Mouse (Mus musculus) intestine, postnatal 0 days (tissue): ENCODE data around the gene Mthfsd. TPM values are rescaled to one million over a fixed set of nuclear protein-coding genes. Genes with fewer than 3 reads are reported as not detected.
A peak's percentile ranks its signal among the peaks of the same experiment; 100 is the strongest.

Experiments
- ATAC-seq: fragments of 200-750 bp; cut with Nextera tagmentation; 2 replicates; pipeline ENCODE4 v1.8.0; 2017; ENCODE audit warnings: mild to moderate bottlenecking, moderate TSS enrichment, moderate library complexity
- H3K27ac ChIP-seq: fragments of 300-500 bp; sonication (generic); 2 replicates; pipeline ENCODE4 v1.5.1; 2014; ENCODE audit warnings: mild to moderate bottlenecking, low read depth, low read length, moderate library complexity
- H3K27me3 ChIP-seq: fragments of 300-500 bp; sonication (generic); replicated peaks from 2 replicates; pipeline ENCODE4 v1.6.1; 2014; ENCODE audit warnings: low read length, mixed read lengths; ENCODE audit not compliant: control insufficient read depth, insufficient read depth
- H3K36me3 ChIP-seq: fragments of 300-500 bp; sonication (generic); 2 replicates; pipeline ENCODE4 v1.6.1; 2014; ENCODE audit warnings: mild to moderate bottlenecking, moderate library complexity; ENCODE audit not compliant: control insufficient read depth, insufficient read depth
- H3K4me1 ChIP-seq: fragments of 300-500 bp; sonication (generic); replicated peaks from 2 replicates; pipeline ENCODE4 v1.6.1; 2014; ENCODE audit warnings: antibody characterized with exemption, low read length, mixed read lengths; ENCODE audit not compliant: control insufficient read depth, insufficient read depth
- H3K4me2 ChIP-seq: fragments of 300-500 bp; sonication (generic); replicated peaks from 2 replicates; pipeline ENCODE4 v1.6.1; 2014; ENCODE audit warnings: low read depth, mild to moderate bottlenecking, moderate library complexity
- H3K4me3 ChIP-seq: fragments of 300-500 bp; sonication (generic); 2 replicates; pipeline ENCODE4 v1.5.1; 2014; ENCODE audit warnings: low read depth, low read length
- H3K9ac ChIP-seq: fragments of 300-500 bp; sonication (generic); 2 replicates; pipeline ENCODE4 v1.6.1; 2014; ENCODE audit warnings: mild to moderate bottlenecking, low read depth, low read length
- H3K9me3 ChIP-seq: fragments of 300-500 bp; sonication (generic); 2 replicates; pipeline ENCODE4 v1.6.1; 2016; ENCODE audit warnings: mixed run types; ENCODE audit not compliant: control insufficient read depth
- CTCF ChIP-seq: sonication (generic); IDR thresholded peaks from 2 replicates; pipeline ENCODE4 v1.5.1; 2016; ENCODE audit warnings: low read depth, mild to moderate bottlenecking, control low read depth, antibody characterized with exemption, moderate library complexity
- WGBS: fragments of 180-500 bp; shearing (Covaris S2); extraction: QIAGEN DNeasy Blood & Tissue Kit; methylation state at CpG from one replicate; pipeline ENCODE4 v1.1.7; 2014; 5-methylcytosine and 5-hydroxymethylcytosine counted together
- polyA plus RNA-seq: library from polyadenylated mRNA; unstranded; fragments of >200 nt; fragmentation: Nextera tagmentation; extraction: Ambion mirVana; gene quantifications from 2 replicates; pipeline ENCODE4 v1.2.1, GENCODE M21; 2015

Gene Mthfsd
- polyA plus RNA-seq, 1 experiment from 2014 or later = 24.9 TPM

DNA sequence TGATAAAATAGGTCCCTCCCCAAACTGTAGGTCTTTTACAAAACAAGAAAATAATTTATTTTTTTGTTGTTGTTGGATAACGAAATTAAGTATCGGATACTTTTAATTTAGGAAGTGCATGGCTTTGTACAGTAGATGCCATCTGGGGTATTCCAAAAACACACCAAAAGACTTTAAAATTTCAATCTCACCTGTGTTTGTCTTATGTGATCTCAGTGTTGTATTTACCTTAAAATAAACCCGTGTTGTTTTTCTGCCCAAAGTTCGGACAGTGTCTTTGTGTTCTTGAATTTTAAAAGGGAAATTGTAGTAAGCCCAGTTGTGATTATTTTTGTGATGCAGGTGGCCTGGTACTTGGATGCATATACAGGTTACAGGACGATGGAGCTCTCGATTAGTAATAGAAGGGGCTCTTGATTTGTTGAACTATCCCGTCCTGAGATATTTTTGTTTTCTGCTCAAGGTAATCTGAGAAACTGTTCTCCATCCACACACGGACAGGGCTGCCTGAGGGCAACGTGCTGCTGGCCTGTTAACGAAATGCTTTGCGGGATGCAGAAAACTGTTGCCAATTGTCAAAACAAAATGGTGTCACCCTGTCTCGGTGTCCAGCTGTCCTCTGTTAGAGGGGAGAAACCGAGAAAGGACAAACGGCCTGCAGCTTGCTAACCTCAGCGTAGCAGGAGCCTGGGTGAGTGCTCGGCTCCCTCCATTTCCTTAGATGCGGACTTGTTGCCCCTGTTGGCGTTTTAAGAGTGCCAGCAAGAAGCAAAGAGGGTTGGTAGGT, 10.6 kb upstream of the Mthfsd start:
- H3K27ac ChIP-seq = no peak overlapping the region
- H3K27me3 ChIP-seq = peaks cover 99% of the 10 kb centered on the region
- no peak for ATAC-seq
- no peak overlapping the region for H3K4me3 ChIP-seq
- no peaks in the 10 kb centered on the region for H3K36me3 ChIP-seq
- H3K4me1 ChIP-seq = no peaks in the 10 kb centered on the region
- TF ChIP-seq CTCF = no peak
- no peaks in the 10 kb centered on the region for H3K9me3 ChIP-seq
- no peak overlapping the region for H3K9ac ChIP-seq
- H3K4me2 ChIP-seq = no peak overlapping the region
- WGBS = 11% methylated on average over 18 of the region's 18 CpGs

DNA sequence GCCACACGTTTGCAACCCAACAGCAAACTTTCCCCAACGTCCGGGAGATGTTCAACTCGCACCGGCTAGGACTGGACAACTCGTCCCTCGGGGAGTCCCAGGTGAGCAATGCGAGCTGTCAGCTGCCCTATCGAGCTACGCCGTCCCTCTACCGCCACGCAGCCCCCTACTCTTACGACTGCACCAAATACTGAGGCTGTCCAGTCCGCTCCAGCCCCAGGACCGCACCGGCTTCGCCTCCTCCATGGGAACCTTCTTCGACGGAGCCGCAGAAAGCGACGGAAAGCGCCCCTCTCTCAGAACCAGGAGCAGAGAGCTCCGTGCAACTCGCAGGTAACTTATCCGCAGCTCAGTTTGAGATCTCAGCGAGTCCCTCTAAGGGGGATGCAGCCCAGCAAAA, 9.7 kb upstream of the Mthfsd start:
- Histone ChIP-seq H3K4me2 (peak overlapping the region; percentile 91), H3K4me1 (no peaks in the 10 kb centered on the region), H3K9ac (no peak overlapping the region), H3K27ac (no peak overlapping the region), H3K27me3 (peaks cover 97% of the 10 kb centered on the region), H3K36me3 (no peaks in the 10 kb centered on the region), H3K9me3 (no peaks in the 10 kb centered on the region), H3K4me3 (peak overlapping the region; percentile 50)
- 2% methylated on average over 28 of the region's 28 CpGs for WGBS
- ATAC-seq = no peak
- no peak for TF ChIP-seq CTCF

DNA sequence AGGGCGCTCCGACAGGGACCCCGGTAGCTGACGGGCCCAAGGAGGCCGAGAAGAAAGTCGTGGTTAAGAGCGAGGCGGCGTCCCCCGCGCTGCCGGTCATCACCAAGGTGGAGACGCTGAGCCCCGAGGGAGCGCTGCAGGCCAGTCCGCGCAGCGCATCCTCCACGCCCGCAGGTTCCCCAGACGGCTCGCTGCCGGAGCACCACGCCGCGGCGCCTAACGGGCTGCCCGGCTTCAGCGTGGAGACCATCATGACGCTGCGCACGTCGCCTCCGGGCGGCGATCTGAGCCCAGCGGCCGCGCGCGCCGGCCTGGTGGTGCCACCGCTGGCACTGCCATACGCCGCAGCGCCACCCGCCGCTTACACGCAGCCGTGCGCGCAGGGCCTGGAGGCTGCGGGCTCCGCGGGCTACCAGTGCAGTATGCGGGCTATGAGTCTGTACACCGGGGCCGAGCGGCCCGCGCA, 9.0 kb upstream of the Mthfsd start:
- no peak for ATAC-seq
- Histone ChIP-seq H3K9me3 (no peaks in the 10 kb centered on the region), H3K4me2 (peak overlapping the region; percentile 91), H3K27me3 (peaks cover 93% of the 10 kb centered on the region), H3K36me3 (no peaks in the 10 kb centered on the region), H3K9ac (no peak overlapping the region), H3K27ac (no peak overlapping the region), H3K4me1 (no peaks in the 10 kb centered on the region), H3K4me3 (peak overlapping the region; percentile 50)
- 2% methylated on average over 53 of the region's 62 CpGs for WGBS
- no peak for TF ChIP-seq CTCF

DNA sequence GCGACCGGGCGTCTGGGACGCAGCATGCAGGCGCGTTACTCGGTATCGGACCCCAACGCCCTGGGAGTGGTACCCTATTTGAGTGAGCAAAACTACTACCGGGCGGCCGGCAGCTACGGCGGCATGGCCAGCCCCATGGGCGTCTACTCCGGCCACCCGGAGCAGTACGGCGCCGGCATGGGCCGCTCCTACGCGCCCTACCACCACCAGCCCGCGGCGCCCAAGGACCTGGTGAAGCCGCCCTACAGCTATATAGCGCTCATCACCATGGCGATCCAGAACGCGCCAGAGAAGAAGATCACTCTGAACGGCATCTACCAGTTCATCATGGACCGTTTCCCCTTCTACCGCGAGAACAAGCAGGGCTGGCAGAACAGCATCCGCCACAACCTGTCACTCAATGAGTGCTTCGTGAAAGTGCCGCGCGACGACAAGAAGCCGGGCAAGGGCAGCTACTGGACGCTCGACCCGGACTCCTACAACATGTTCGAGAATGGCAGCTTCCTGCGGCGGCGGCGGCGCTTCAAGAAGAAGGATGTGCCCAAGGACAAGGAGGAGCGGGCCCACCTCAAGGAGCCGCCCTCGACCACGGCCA, 8.5 kb upstream of the Mthfsd start:
- no peak for ATAC-seq
- WGBS = under 1% methylated on average over 53 of the region's 55 CpGs
- no peak for TF ChIP-seq CTCF
- Histone ChIP-seq H3K4me2 (peak overlapping the region; percentile 91), H3K9ac (no peak overlapping the region), H3K36me3 (no peaks in the 10 kb centered on the region), H3K4me3 (peak overlapping the region; percentile 50), H3K4me1 (no peaks in the 10 kb centered on the region), H3K9me3 (no peaks in the 10 kb centered on the region), H3K27me3 (peaks cover 88% of the 10 kb centered on the region), H3K27ac (no peak overlapping the region)

DNA sequence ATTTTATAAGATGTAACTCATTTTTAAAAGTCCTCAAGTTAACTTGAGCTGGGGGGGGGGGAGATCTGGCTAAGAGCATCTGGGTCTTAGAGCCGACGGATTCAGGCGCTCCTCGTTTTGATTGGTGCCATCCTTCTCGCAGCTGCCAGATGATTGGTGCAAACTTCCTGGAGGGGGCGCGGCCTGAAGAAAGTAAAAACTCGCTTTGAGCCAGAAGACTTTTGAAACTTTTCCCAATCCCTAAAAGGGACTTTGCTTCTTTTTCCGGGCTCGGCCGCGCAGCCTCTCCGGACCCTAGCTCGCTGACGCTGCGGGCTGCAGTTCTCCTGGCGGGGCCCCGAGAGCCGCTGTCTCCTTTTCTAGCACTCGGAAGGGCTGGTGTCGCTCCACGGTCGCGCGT, 7.8 kb upstream of the Mthfsd start, which contains the start of gene Foxc2:
Foxc2 (plus strand) TSS at position 224 of the 400 bp plus-strand sequence.
- TF ChIP-seq CTCF = peak; percentile 3; the same call in 1 of the 2 replicates
- Histone ChIP-seq H3K36me3 (no peaks in the 10 kb centered on the region), H3K4me1 (no peaks in the 10 kb centered on the region), H3K4me2 (peak within 1 kb of the TSS; percentile 91), H3K27me3 (peaks cover 80% of the 10 kb centered on the region), H3K9me3 (no peaks in the 10 kb centered on the region), H3K27ac (no peak within 1 kb of the TSS), H3K4me3 (peak within 1 kb of the TSS; percentile 50), H3K9ac (no peak within 1 kb of the TSS; the same call in 1 of the 2 replicates)
- peak; percentile 31; the same call in 1 of the 2 replicates for ATAC-seq
- under 1% methylated on average over 25 of the region's 25 CpGs for WGBS

DNA sequence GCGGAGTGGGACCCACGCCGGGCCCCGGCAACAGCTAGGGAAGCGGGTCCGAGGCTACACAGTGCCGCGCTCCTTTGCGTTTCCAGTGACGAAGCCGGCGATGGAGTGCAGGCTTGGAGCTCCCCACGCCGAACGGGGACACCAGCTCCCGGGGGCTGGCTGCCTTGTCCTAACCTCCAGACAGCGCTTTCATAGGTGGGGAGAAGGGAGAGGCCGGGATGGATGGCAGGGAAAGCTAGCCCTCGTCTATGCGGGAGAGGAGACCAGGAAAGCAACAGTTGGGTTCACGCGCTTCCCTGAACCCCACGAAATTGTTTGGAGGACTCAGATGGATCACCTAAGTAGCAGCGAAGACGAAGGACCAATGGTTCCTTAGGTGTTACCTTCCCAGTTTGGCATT, 6.9 kb upstream of the Mthfsd start:
- 1% methylated on average over 25 of the region's 25 CpGs for WGBS
- H3K9ac ChIP-seq = no peak overlapping the region

More for the DNA sequence above, 6.9 kb upstream of the Mthfsd start:
- peaks cover 72% of the 10 kb centered on the region for H3K27me3 ChIP-seq
- no peaks in the 10 kb centered on the region for H3K36me3 ChIP-seq
- no peaks in the 10 kb centered on the region for H3K9me3 ChIP-seq
- TF ChIP-seq CTCF = no peak
- H3K4me2 ChIP-seq = no peak overlapping the region
- no peak for ATAC-seq
- H3K27ac ChIP-seq = no peak overlapping the region
- no peak overlapping the region for H3K4me3 ChIP-seq
- H3K4me1 ChIP-seq = no peaks in the 10 kb centered on the region
